Mouse (Mus musculus): ENCODE results near the gene Zranb1. TPM values are rescaled to one million over a fixed set of nuclear protein-coding genes. Genes with fewer than 3 reads are reported as not detected.

Zranb1 gene
- total RNA-seq (2023; ENCODE audit: inconsistent age): 33.9 to 39.6 TPM (median 36.7 TPM) in 4 replicates

GRCm38 (mm10) chr7:132930850-132931559, at the start of gene Zranb1:
Zranb1 (plus strand) TSS chr7:132931142.

Other genes starting within 250 kb of the Zranb1 start
- 76.7 to 85.7 TPM (median 82.7 TPM) in 4 replicates for gene Fam53b, start 117.3 kb upstream of the Zranb1 start, total RNA-seq (2023; ENCODE audit: inconsistent age)
- 28.6 to 31.3 TPM (median 29.7 TPM) in 4 replicates for gene Eef1akmt2, start 78.5 kb upstream of the Zranb1 start, total RNA-seq (2023; ENCODE audit: inconsistent age)
- gene Abraxas2, start 71.9 kb upstream of the Zranb1 start, total RNA-seq (2023; ENCODE audit: inconsistent age): 43.1 to 48.7 TPM (median 46.2 TPM) in 4 replicates
- not detected in 4 replicates for gene Fgfr2, start 192.2 kb downstream of the Zranb1 start, total RNA-seq (2023; ENCODE audit: inconsistent age)
- gene Ctbp2, start 193.2 kb downstream of the Zranb1 start, total RNA-seq (2023; ENCODE audit: inconsistent age): 0.74 TPM in 1 of 4 replicates, not detected in the others